Mouse (Mus musculus) embryonic fibroblast, embryonic 13.5 days (primary cell): Measurements from ENCODE around the gene Ruvbl1. TPM values are rescaled to one million over a fixed set of nuclear protein-coding genes. Genes with fewer than 3 reads are reported as not detected.
A peak's percentile ranks its signal among the peaks of the same experiment; 100 is the strongest.

Experiments
- H3K27ac ChIP-seq: 2 replicates; pipeline ENCODE4 v1.5.1; 2012; ENCODE audit warnings: low read length, control low read depth, inconsistent platforms; ENCODE audit not compliant: insufficient read depth
- H3K4me1 ChIP-seq: 2 replicates; pipeline ENCODE4 v1.6.1; 2011; ENCODE audit warnings: low read length; ENCODE audit not compliant: control insufficient read depth, insufficient read depth
- H3K4me3 ChIP-seq: 2 replicates; pipeline ENCODE4 v1.5.1; 2011; ENCODE audit warnings: mild to moderate bottlenecking, control low read depth, low read length; ENCODE audit not compliant: insufficient read depth
- CTCF ChIP-seq: IDR thresholded peaks from 2 replicates; pipeline ENCODE4 v1.5.1; 2011; ENCODE audit warnings: mild to moderate bottlenecking, control low read depth, low read length, moderate library complexity, borderline replicate concordance; ENCODE audit not compliant: insufficient read depth
- POLR2A ChIP-seq: IDR thresholded peaks from 2 replicates; pipeline ENCODE4 v1.6.1; 2011; ENCODE audit warnings: low read depth, mild to moderate bottlenecking, control low read depth, low read length, moderate library complexity
- polyA plus RNA-seq: library from polyadenylated mRNA; stranded (reverse); fragments of >200 nt; gene quantifications from 2 replicates; pipeline ENCODE4 v1.2.4, GENCODE M21; 2011; ENCODE audit warnings: low read depth; ENCODE audit not compliant: missing spikeins, insufficient read length

The Ruvbl1 gene
- polyA plus RNA-seq, 1 experiment, result 46.0 TPM

DNA sequence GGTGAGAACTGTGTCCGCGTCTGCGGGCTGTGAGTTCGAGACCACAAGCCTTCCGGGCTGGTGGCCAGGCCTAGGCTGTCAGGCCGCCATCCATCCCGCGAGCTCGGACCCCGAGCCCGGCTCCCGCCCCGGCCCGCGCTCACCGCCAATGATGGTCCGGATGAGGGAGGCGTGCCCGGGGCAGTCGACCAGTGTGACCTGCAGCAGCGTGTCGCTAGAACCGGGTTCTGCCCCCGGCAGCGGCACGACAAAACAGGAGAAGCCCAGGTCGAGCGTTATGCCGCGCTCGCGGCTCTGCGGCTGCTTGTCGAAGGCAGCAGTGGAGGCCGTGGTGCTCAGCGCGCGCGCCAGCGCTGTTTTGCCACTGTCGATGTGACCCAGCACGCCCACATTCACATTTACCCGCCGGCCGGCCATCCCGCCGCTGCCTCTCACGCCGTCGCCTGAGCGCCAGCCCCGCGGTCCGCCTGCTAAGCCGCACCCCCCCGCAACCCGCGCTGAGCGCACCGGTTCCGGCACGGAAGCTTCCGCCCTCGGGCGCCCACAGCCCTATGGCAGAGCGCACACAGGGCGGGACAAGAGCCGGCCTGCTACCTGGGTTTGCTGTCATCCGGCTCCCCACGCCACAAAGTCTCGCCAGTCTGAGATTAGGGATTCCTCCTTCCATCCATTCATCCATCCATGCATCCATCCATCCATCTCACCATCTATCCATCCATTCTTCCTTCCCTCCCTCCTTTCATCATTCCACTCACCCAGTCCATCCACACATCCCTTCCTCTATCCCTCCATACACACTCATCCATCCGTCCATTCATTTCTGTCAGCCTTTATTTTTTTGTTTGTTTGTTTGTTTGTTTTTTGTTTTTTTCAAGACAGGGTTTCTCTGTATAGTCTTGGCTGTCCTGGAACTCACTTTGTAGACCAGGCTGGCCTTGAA, 18.9 kb upstream of the Ruvbl1 start, which contains the start of gene Eefsec:
Eefsec (minus strand) TSS at position 477 of the 940 bp plus-strand sequence.
- Histone ChIP-seq H3K4me3 (peak within 1 kb of the TSS; percentile 69), H3K4me1 (peaks cover 2% of the 10 kb centered on the region; the same call in 1 of the 2 replicates), H3K27ac (no peak within 1 kb of the TSS)
- TF ChIP-seq POLR2A (peak; percentile 68; the same call in 1 of the 2 replicates), CTCF (no peak)

DNA sequence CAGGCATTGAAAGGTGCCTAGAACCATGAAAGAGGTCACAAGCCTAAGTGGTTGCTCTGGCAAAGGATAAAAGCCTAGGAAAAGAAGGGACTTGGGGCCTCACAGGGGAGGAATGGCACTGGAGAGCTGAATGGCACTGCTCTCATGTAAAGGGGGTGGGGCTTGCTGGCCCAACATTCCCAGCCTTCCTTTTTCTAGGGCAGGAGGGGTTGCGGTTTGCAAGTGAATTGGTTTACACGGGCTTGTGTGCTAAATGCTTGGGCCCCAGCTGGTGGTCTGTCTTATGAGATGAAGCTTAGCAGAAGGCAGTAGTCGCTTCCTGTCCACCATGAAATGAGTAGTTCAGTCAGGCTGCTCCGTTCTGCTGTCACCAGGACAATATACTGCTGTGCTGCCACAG, 17.8 kb upstream of the Ruvbl1 start:
- H3K27ac ChIP-seq, result no peak overlapping the region
- TF ChIP-seq CTCF, result no peak
- TF ChIP-seq POLR2A, result no peak
- H3K4me3 ChIP-seq, result no peak overlapping the region
- H3K4me1 ChIP-seq, result peaks cover 2% of the 10 kb centered on the region; the same call in 1 of the 2 replicates

DNA sequence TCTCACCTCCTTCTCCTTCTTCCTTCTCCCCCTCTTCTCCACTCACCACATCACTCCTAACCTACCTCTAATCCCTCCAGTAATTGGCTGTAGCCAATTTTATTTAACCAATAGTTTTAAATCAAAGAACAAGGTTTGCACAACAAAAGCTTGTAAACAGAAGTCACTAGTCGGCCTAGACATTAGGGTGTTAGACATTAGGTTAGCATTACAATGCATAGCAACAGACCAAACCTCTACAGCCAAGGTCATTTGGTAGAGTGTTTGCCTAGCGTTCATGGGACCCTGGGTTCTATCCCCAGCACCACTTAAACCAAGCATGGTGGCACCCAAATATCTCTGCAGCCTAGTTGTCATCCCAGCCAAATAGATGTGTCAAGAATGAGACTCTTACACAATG, 10.7 kb upstream of the Ruvbl1 start:
- TF ChIP-seq CTCF (no peak), POLR2A (no peak)
- no peak overlapping the region for H3K4me3 ChIP-seq
- no peak overlapping the region for H3K27ac ChIP-seq
- H3K4me1 ChIP-seq, result no peaks in the 10 kb centered on the region

DNA sequence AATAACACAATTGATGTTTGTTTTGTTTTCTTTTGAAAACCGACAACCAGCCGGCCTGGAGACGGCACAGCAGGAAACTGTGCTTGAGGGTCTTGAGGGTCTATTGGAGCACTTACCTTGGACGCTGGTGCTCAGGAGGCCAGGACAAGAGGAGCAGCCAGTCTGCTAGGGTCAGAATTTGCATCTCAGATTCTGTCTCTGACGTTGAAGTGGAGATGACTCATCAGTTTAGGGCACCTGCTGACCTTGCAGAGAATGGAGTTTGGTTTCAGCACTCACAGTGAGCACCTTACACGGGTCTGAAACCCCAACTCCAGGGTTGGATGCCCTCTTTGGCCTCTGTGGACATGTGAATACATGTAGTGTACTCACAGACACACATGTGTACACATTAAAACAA, 4.7 kb downstream of the Ruvbl1 start:
- Histone ChIP-seq H3K27ac (no peak overlapping the region), H3K4me3 (no peak overlapping the region), H3K4me1 (no peaks in the 10 kb centered on the region)
- TF ChIP-seq POLR2A (no peak), CTCF (no peak)

DNA sequence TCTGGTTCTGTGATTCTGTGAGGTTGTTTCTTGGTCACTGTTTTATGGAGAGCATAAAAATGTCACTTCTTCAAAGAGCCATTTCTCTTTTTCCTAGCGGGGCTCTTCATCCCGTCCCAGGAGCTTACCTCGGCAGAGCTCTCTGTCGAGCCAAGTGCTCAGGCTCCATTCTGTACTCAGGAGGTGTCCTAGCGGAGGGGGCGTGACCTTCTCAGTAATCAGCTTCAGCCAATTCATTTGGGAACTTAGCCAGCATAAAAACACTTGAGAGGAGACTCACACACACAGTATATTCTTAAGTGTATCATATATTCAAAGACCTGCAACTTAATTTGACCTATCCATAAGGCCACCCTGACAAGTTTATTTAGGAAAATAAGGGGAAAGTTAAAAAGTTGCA, 15.2 kb downstream of the Ruvbl1 start:
- H3K4me3 ChIP-seq, result no peak overlapping the region
- H3K27ac ChIP-seq, result no peak overlapping the region
- H3K4me1 ChIP-seq, result no peaks in the 10 kb centered on the region
- TF ChIP-seq POLR2A (no peak), CTCF (no peak)

DNA sequence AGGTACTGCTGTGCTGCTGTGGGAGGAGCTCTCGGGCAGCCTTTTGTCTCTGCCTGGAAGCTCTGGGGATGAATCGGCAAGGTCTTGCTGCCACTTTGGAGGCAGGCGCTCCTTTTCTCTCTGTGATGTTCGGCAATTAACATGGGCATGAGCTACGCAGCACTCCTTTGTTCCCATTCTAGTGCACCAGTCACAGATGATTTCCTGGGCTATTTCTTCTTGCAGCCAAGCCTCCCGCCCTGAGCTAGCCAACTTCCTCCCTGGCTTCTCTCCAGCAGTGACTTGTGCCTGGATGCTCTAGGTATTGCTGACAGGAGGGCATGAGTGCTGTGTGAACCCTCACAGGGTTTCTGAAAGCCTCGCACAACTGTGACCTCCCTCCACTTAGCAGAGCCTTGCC, 17.9 kb downstream of the Ruvbl1 start:
- H3K27ac ChIP-seq, result no peak overlapping the region

DNA sequence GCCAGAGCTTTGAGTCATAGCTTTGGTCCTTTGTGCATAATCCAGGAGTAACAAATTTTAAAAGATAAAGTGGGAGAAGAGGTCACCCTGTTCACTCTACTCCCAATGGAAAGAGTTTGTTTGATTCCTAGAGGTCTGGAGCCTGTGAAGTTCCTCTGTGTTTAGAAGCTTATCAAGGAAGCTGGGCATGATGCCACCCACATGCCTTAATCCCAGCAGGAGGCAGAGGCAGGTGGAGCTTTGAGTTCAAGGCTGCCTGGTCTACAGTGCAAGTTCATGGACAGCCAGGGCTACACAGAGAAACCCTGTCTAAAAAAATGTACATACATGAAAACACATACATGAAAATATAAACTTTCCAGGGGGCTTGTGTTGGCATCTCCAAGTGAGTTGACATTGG, 18.7 kb downstream of the Ruvbl1 start:
- Histone ChIP-seq H3K4me3 (no peak overlapping the region), H3K27ac (no peak overlapping the region), H3K4me1 (no peaks in the 10 kb centered on the region)
- no peak for TF ChIP-seq POLR2A
- no peak for TF ChIP-seq CTCF

More for the DNA sequence above, 17.9 kb downstream of the Ruvbl1 start:
- TF ChIP-seq POLR2A (no peak), CTCF (no peak)
- Histone ChIP-seq H3K4me3 (no peak overlapping the region), H3K4me1 (no peaks in the 10 kb centered on the region)

DNA sequence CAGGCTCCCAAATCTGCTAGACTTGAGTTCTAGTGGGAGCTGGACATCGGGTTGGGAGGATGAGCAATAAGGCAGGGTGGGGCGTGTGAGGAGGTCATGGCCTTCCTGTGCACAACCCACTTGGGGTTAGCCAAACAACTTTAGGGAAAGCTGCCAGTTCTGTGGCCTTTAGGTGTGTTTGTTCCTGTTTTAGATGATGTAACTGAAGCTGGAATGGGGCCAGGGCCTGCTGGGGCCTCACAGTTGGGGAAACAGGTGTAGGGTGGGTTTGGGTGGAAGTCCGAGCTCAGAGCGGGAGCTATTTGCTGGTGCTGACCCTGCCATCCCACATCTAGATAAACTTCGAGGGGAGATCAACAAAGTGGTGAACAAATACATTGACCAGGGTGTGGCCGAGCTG, 20.2 kb downstream of the Ruvbl1 start:
- no peak overlapping the region for H3K4me3 ChIP-seq
- H3K27ac ChIP-seq, result no peak overlapping the region
- TF ChIP-seq CTCF, result no peak
- H3K4me1 ChIP-seq, result no peaks in the 10 kb centered on the region

DNA sequence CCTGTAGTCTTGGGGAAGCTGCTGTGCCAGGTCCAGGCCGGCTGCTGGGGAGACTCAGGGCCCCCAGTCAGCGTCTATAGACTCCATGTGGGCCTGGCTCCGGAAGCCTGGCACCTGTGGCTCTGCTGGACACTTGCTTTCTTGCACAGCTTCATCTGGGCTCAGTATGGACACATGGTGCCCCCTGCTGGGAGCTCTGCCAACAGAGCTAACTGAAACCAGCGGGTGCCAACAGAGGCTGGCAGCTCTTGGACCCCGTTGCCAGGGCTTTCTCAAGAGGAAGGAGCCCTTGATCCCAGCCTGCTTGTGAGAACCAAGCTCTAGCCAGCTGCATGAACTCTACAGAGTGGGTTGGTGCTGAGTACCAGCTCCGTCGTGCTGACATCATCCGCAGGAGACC, 21.7 kb downstream of the Ruvbl1 start:
- Histone ChIP-seq H3K4me1 (no peaks in the 10 kb centered on the region), H3K27ac (no peak overlapping the region), H3K4me3 (no peak overlapping the region)
- TF ChIP-seq POLR2A, result no peak
- no peak for TF ChIP-seq CTCF

DNA sequence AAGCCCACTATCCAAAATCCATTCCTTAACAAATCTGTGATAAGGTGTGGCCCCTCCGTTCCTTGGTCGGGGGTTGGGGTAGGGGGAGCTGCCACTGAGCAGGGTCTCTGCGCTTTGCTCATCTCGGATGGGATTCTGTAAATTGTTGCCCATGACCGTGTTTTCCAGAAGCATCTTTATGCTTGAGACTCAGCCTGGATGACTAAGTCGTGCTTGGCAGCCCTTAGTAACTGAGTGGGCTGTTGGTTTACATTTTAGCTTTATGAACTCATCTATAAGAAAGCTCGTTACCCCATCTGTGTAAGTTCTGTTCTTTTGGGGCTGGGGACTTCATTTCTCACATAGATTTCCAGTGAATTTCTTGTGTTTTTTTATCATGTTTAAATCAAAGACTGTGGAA, 23.8 kb downstream of the Ruvbl1 start:
- Histone ChIP-seq H3K4me1 (no peaks in the 10 kb centered on the region), H3K4me3 (no peak overlapping the region), H3K27ac (peak overlapping the region; percentile 34; the same call in 1 of the 2 replicates)
- TF ChIP-seq POLR2A (no peak), CTCF (no peak)
